Mouse (Mus musculus) R1 (cell line): Measurements from ENCODE around the gene Cbr2.

Experiments
- DNase-seq: peaks from one replicate; pipeline ENCODE4 v3.0.0-alpha.2; 2018; ENCODE audit warnings: low read depth, low spot score

Cbr2 gene

GRCm38 (mm10) chr11:120712771-120713568 lies 18.9 kb downstream of the Cbr2 start:
- DNase-seq: peak; percentile 73

DNA sequence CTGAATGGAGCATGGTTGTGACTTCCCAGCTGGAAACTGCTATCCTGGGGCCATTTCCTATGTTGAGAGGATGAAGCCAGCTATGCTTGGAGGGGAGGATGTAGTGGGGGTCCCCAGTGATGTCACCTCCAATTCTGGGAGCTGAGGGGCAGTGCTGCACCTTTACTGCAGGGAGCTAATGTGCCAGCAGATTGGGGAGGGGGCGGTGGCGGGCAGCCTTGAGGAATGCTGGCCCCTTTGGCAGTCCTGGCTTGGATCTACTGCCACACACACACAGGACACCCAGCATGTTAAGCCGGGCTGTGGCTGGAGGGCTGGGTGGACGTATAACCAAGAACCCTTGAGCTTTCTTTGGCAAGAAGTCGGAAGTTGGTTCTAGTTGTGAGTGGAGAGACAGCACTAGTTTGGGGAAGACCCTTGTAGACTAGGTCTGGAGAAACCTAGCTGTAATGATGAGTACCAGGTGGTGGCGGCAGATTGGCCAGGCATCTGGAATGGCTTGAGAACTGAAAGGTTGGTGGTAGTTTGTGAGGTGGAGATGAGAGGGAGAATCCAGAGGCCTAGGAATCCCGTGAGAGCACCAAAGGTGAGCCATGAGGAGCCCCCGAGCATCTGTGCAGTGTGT lies 19.8 kb downstream of the Cbr2 start:
- no peak for DNase-seq

DNA sequence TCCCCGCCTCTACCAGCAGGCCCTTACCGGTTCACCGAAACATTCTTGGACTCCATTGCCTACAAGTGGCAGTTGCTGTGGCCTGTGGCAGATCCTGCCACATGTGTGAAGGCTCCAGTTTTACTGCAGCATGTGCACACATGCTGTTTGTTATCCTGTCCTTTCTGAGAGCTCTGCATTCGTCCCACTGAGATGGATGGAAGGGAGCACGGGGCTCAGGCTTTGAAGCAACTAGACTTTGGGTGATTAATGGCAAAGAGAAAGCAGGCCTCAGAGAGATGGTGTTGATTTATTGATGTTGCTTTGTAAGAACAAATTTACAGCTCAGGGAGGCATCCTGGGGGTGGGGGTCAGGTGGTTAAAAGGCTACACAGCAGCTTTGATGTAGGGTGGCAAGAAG lies 21.2 kb downstream of the Cbr2 start:
- no peak for DNase-seq

GRCm38 (mm10) chr11:120709551-120709950 lies 22.4 kb downstream of the Cbr2 start:
- DNase-seq: no peak

- DNase-seq: no peak
Observed at GRCm38 (mm10) chr11:120707969-120708368, 23.9 kb downstream of the Cbr2 start.

- no peak for DNase-seq
Observed at GRCm38 (mm10) chr11:120707225-120707624, 24.7 kb downstream of the Cbr2 start.

GRCm38 (mm10) chr11:120706120-120706519 lies 25.8 kb downstream of the Cbr2 start:
- DNase-seq: no peak

DNA sequence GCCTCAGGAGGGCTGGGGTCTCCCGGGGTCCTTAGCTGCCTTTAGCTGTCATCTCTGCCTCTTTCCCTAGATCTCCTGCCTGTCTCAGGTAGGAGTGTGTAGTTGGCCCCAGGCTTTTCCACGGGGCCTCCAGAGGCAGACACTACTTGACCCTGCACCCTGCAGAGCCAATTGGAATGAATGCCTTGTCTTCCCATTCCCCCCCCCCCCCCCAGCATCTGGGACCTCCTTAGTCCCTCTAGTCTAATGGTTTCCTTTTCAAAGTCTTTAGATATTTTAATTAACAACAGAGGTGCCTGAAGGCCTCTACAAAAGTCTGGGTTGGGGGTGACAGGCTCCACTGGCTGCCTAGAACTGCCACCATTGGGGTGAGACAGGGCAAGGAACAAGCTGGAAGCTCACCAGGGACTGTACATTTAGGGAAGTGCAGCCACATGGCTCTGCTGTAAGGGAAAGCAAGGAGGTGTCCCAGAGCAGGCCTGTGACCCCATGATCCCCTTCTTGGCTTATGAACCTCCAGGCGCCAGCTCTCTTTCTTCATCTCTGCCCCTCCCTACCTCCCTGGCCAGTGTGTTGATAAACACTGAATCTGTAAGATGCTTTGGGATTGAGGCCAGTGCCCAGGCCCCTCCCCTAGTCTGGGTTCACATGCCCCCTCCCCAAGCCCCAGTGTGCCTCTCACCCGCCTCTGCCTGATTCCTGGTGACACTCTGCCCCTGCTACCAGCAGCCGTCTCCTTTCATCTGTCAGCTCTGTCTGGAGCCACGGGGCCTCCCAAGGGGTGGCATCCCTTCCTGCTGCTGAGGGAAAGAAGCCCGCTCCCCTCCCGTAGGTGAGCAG lies 27.2 kb downstream of the Cbr2 start:
- DNase-seq: peak; percentile 59

DNA sequence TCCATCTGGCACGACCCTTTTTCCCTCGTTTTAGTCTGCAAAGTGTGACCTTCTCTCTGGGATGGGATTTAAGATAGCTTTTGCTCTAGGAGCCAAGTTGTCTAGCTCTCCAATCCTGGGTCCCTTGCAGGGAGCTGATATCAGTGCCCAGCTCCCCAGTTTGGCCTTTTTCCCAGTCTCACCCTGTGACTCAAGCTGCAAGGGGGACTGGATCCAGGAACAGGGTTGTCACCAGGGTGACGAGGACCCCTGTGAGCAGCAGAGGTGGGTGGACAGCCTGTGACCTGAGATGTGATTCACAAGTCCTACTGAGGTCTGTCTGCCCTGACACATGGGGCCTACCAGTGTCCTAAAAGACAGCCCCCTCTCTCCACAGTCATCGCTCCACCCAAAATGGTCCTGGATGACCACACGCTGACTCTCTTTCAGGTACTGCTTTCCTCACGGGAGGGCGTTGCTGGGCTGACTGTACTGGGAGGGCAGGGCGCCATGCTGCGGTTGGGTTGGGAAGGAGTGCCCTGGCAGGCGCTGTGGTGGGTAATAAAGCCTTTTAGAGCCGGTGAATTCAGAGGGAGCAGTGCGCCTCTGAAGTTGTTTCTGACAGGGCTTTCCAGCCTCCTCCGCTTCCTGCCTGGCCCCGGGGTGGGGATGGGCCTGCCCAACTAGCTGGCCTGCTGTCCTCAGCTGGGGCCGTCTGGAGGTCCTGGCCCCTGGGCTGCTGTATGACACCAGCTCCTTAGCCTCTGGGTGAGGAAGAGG lies 28.0 kb downstream of the Cbr2 start:
- DNase-seq: no peak

DNA sequence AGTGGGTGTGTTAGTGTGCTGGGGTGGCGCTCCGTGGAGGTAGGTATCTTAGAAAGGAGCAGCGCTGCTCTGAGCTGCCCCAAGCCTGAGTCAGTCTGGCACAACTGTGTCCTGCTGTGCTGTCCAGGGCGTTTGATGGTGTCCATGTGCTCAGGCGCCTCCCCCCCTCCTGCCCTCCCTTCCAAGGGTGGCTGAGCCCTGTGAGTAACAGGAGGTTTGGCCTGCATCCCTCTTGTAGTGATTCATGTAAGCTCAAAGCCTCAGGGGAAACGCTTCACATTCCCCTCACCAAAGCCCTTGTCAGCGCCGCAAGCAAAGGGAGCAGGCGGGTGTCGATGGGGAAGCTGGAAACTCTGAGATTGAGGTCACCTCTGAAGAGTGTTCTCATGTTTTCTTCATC lies 34.2 kb downstream of the Cbr2 start:
- no peak for DNase-seq

GRCm38 (mm10) chr11:120696568-120696967 lies 35.3 kb downstream of the Cbr2 start:
- peak; percentile 78 for DNase-seq

- no peak for DNase-seq
Observed at GRCm38 (mm10) chr11:120695641-120696040, 36.3 kb downstream of the Cbr2 start.

- DNase-seq: no peak
Observed at GRCm38 (mm10) chr11:120695184-120695583, 36.7 kb downstream of the Cbr2 start.

- DNase-seq: no peak
Observed at GRCm38 (mm10) chr11:120693461-120693860, 38.5 kb downstream of the Cbr2 start.

- DNase-seq: no peak
Observed at GRCm38 (mm10) chr11:120692471-120693011, 39.4 kb downstream of the Cbr2 start.

- no peak for DNase-seq
Observed at GRCm38 (mm10) chr11:120689365-120689764, 42.5 kb downstream of the Cbr2 start.

GRCm38 (mm10) chr11:120686650-120687272 lies 45.2 kb downstream of the Cbr2 start:
- no peak for DNase-seq

- no peak for DNase-seq
Observed at GRCm38 (mm10) chr11:120684660-120685059, 47.3 kb downstream of the Cbr2 start.

GRCm38 (mm10) chr11:120684086-120684485 lies 47.8 kb downstream of the Cbr2 start:
- no peak for DNase-seq

GRCm38 (mm10) chr11:120683536-120683935 lies 48.4 kb downstream of the Cbr2 start:
- no peak for DNase-seq

DNA sequence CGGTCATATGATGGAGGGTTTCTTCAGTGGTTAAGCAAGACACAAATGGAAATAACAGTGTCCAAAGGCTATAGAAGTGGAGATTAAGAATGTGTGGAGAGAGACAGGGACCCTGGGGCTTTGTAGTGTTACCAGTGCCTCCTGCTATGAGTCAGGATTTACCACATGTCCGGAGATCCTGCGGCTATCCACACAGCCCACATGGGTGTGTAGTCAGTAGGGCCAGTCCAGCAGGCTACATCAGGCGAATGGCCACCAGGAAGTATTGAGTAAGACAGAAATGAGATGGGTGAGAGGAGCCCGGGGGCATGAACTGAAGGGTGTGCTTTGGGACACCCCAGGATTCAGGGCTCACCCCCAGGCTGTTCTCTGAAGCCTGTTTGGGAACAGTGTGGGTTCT lies 49.2 kb downstream of the Cbr2 start:
- DNase-seq: no peak
